Mouse (Mus musculus) ES-Bruce4 (cell line): Measurements from ENCODE around the gene Kmt5b. TPM values are rescaled to one million over a fixed set of nuclear protein-coding genes. Genes with fewer than 3 reads are reported as not detected.

Experiments used
- H3K27ac ChIP-seq: 2 replicates; pipeline ENCODE4 v1.5.1; 2012; ENCODE audit warnings: low read length, inconsistent platforms; ENCODE audit not compliant: insufficient read depth
- H3K27me3 ChIP-seq: 2 replicates; pipeline ENCODE4 v1.6.1; 2012; ENCODE audit warnings: mild to moderate bottlenecking, low read length, inconsistent platforms; ENCODE audit not compliant: control insufficient read depth, poor library complexity, insufficient read depth, severe bottlenecking
- H3K36me3 ChIP-seq: 2 replicates; pipeline ENCODE4 v1.6.1; 2012; ENCODE audit warnings: inconsistent platforms, mild to moderate bottlenecking, low read length, moderate library complexity; ENCODE audit not compliant: control insufficient read depth, poor library complexity, insufficient read depth, severe bottlenecking
- H3K4me1 ChIP-seq: one replicate; pipeline ENCODE4 v1.8.1; 2011; ENCODE audit warnings: low read length; ENCODE audit not compliant: control insufficient read depth, insufficient read depth
- H3K4me3 ChIP-seq: 2 replicates; pipeline ENCODE4 v1.5.1; 2011; ENCODE audit warnings: low read depth, mild to moderate bottlenecking, low read length
- H3K9ac ChIP-seq: 2 replicates; pipeline ENCODE4 v1.6.1; 2012; ENCODE audit warnings: low read depth, mild to moderate bottlenecking, inconsistent platforms; ENCODE audit not compliant: poor library complexity, severe bottlenecking
- H3K9me3 ChIP-seq: replicated peaks from 2 replicates; pipeline ENCODE4 v1.6.1; 2012; ENCODE audit warnings: mild to moderate bottlenecking, low read length, inconsistent platforms; ENCODE audit not compliant: control insufficient read depth, poor library complexity, insufficient read depth, severe bottlenecking
- CTCF ChIP-seq: IDR thresholded peaks from one replicate; pipeline ENCODE4 v1.8.1; 2011; ENCODE audit warnings: low read depth, low read length
- EP300 ChIP-seq: IDR thresholded peaks from 2 replicates; pipeline ENCODE4 v1.6.1; 2011; ENCODE audit warnings: low read depth, low read length; ENCODE audit not compliant: insufficient read depth
- POLR2A ChIP-seq: IDR thresholded peaks from one replicate; pipeline ENCODE4 v1.8.1; 2011; ENCODE audit warnings: low read length; ENCODE audit not compliant: insufficient read depth
- polyA plus RNA-seq: library from polyadenylated mRNA; stranded (reverse); fragments of >200 nt; gene quantifications from 2 replicates; pipeline ENCODE4 v1.2.4, GENCODE M21; 2011; ENCODE audit warnings: low read depth; ENCODE audit not compliant: missing spikeins, insufficient read depth, insufficient read length

Kmt5b gene
- polyA plus RNA-seq, 1 experiment = 39.4 TPM

- Histone ChIP-seq H3K4me1 (no peaks in the 10 kb centered on the region), H3K4me3 (no peak overlapping the region), H3K27ac (no peak overlapping the region), H3K9me3 (no peaks in the 10 kb centered on the region), H3K9ac (no peak overlapping the region), H3K36me3 (peaks cover 32% of the 10 kb centered on the region), H3K27me3 (no peaks in the 10 kb centered on the region)
- no peak for TF ChIP-seq POLR2A
- TF ChIP-seq EP300 = no peak
- TF ChIP-seq CTCF = no peak
These were observed 95.5 kb downstream of the Kmt5b start for GRCm38 (mm10) chr19:3862713-3863112.

GRCm38 (mm10) chr19:3864960-3865359, 97.7 kb downstream of the Kmt5b start:
- H3K9ac ChIP-seq = no peak overlapping the region
- H3K27me3 ChIP-seq = no peaks in the 10 kb centered on the region
- no peaks in the 10 kb centered on the region for H3K9me3 ChIP-seq
- no peaks in the 10 kb centered on the region for H3K4me1 ChIP-seq
- no peak overlapping the region for H3K27ac ChIP-seq
- TF ChIP-seq POLR2A (no peak), CTCF (no peak), EP300 (no peak)
- H3K36me3 ChIP-seq = peaks cover 31% of the 10 kb centered on the region
- H3K4me3 ChIP-seq = no peak overlapping the region

Other genes starting within 250 kb of the Kmt5b start
- gene Ppp6r3, start 191.7 kb upstream of the Kmt5b start, polyA plus RNA-seq = 153 and 171 TPM in 2 replicates
- gene Lrp5, start 80.9 kb upstream of the Kmt5b start, polyA plus RNA-seq = 38.6 and 40.2 TPM in 2 replicates
- gene 1810055G02Rik, start 59.1 kb upstream of the Kmt5b start, polyA plus RNA-seq = 30.7 and 31.8 TPM in 2 replicates
- gene Chka, start 84.4 kb downstream of the Kmt5b start, polyA plus RNA-seq = 142 and 148 TPM in 2 replicates
- 25.2 and 30.0 TPM in 2 replicates for gene Tcirg1, start 139.7 kb downstream of the Kmt5b start, polyA plus RNA-seq
- 91.7 and 112 TPM in 2 replicates for gene Ndufs8, start 145.4 kb downstream of the Kmt5b start, polyA plus RNA-seq
- gene Aldh3b1, start 162.4 kb downstream of the Kmt5b start, polyA plus RNA-seq = 0.66 and 0.96 TPM in 2 replicates
- 12.1 and 13.5 TPM in 2 replicates for gene Unc93b1, start 167.8 kb downstream of the Kmt5b start, polyA plus RNA-seq
- gene Aldh3b3, start 191.2 kb downstream of the Kmt5b start, polyA plus RNA-seq = not detected in 2 replicates
- gene Aldh3b2, start 204.9 kb downstream of the Kmt5b start, polyA plus RNA-seq = 1.3 and 1.4 TPM in 2 replicates
- 4.8 and 7.8 TPM in 2 replicates for gene Acy3, start 219.1 kb downstream of the Kmt5b start, polyA plus RNA-seq
- not detected in 2 replicates for gene Tbx10, start 225.3 kb downstream of the Kmt5b start, polyA plus RNA-seq
- 17.3 and 20.8 TPM in 2 replicates for gene Nudt8, start 233.2 kb downstream of the Kmt5b start, polyA plus RNA-seq
- gene Gm49405, start 233.2 kb downstream of the Kmt5b start, polyA plus RNA-seq = 2.4 and 3.0 TPM in 2 replicates
- gene Doc2g, start 235.9 kb downstream of the Kmt5b start, polyA plus RNA-seq = 2.9 and 3.6 TPM in 2 replicates
- gene Ndufv1, start 245.4 kb downstream of the Kmt5b start, polyA plus RNA-seq = 77.9 and 89.6 TPM in 2 replicates